Mouse (Mus musculus): Measurements from ENCODE around the gene Foxf1. TPM values are rescaled to one million over a fixed set of nuclear protein-coding genes. Genes with fewer than 3 reads are reported as not detected.

Gene Foxf1
- polyA plus RNA-seq, 1 experiment from 2014 or later, result 4.9 TPM

DNA sequence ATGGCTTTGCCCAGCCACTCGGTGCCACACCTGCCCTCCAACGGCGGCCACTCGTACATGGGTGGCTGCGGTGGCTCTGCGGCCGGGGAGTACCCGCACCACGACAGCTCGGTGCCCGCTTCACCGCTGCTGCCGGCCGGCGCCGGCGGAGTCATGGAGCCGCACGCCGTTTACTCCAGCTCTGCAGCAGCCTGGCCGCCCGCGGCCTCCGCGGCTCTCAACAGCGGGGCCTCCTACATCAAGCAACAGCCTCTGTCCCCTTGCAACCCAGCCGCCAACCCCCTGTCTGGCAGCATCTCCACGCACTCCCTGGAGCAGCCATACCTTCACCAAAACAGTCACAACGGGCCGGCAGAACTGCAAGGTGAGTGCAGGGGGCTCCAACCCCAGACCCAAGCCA lies 825 bp downstream of the Foxf1 start:
- peak overlapping the region; percentile 59 for H3K4me3 ChIP-seq
- DNase-seq (ENCODE audit: low spot score), result peak; percentile 54
- no peaks in the 10 kb centered on the region for H3K9me3 ChIP-seq
- WGBS, result under 1% methylated on average over 30 of the region's 30 CpGs
- H3K36me3 ChIP-seq, result no peaks in the 10 kb centered on the region
- peaks cover 100% of the 10 kb centered on the region for H3K27me3 ChIP-seq (ENCODE audit: insufficient read depth, poor library complexity, severe bottlenecking)
- no peak overlapping the region for H3K27ac ChIP-seq
- H3K4me1 ChIP-seq (replicated peaks), result peaks cover 51% of the 10 kb centered on the region

DNA sequence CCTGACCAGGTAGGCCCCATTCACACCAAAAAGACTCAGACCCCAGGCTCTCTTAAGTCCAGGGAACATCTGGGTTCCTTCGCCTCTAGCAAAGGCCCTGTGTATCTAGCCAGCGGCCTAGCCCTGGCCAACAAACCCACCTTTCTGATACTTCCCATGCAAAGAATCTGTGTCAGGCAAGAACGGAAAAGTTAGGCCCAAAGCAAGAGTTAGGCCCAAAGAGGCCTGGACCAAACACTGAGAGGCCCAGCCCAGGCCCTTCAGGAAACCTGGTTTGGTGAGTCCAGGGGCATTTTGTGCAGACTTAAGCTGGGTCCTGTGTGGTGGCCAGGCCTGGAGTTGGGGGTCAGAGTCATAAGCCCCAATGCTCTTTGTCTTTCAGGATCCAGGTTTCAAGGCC lies 1.4 kb downstream of the Foxf1 start:
- 17% methylated on average over 3 of the region's 3 CpGs for WGBS

DNA sequence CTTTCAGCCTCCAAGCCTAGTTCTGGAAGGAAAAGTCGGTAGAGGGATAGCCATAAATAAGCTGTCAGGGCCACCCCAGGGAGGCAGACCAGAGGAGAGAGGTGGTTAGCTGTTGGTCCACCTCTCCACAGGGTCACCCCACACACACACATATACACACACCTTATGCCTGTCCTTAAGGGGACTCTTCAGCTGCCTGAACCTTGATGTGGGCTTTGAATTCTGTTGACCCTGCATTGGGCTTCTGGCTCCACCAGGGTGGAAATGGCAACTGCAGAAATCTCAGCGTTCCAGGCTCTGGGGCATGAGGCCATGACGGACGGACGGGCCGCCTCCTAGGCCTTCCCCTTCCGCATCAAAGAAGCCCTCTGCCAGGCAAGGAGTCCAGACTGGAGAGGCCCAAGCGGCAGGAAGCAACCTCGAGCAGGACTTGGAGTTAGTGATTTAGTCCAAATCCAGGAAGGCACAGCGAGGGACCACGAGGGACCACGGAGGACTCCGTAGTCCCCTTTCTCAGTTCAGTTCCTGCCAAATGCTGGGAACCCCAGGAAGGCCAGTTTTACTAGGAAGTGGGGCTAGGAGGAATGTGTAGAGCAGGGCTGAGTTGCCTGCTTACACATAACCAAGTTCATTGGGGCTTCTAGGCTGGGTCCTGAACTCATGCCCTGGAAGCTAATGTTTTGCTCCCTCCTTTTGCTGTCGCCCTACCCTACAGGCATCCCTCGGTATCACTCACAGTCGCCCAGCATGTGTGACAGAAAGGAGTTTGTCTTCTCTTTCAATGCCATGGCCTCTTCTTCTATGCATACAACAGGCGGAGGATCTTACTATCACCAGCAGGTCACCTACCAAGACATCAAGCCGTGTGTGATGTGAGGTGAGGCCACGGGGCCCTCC lies 2.1 kb downstream of the Foxf1 start:
- peak; percentile 43 for DNase-seq (ENCODE audit: low spot score)
- peak overlapping the region; percentile 9; the same call in 1 of the 2 replicates for H3K4me3 ChIP-seq
- peaks cover 53% of the 10 kb centered on the region for H3K4me1 ChIP-seq (replicated peaks)
- 3% methylated on average over 19 of the region's 19 CpGs for WGBS
- H3K27ac ChIP-seq, result no peak overlapping the region
- H3K27me3 ChIP-seq (ENCODE audit: insufficient read depth, poor library complexity, severe bottlenecking), result peaks cover 100% of the 10 kb centered on the region
- no peaks in the 10 kb centered on the region for H3K36me3 ChIP-seq
- no peaks in the 10 kb centered on the region for H3K9me3 ChIP-seq

More for the DNA sequence above, 1.4 kb downstream of the Foxf1 start:
- H3K27ac ChIP-seq, result no peak overlapping the region
- peak; percentile 30 for DNase-seq (ENCODE audit: low spot score)
- H3K36me3 ChIP-seq, result no peaks in the 10 kb centered on the region
- H3K9me3 ChIP-seq, result no peaks in the 10 kb centered on the region
- peaks cover 100% of the 10 kb centered on the region for H3K27me3 ChIP-seq (ENCODE audit: insufficient read depth, poor library complexity, severe bottlenecking)
- peak overlapping the region; percentile 59; the same call in 1 of the 2 replicates for H3K4me3 ChIP-seq
- peaks cover 51% of the 10 kb centered on the region for H3K4me1 ChIP-seq (replicated peaks)

DNA sequence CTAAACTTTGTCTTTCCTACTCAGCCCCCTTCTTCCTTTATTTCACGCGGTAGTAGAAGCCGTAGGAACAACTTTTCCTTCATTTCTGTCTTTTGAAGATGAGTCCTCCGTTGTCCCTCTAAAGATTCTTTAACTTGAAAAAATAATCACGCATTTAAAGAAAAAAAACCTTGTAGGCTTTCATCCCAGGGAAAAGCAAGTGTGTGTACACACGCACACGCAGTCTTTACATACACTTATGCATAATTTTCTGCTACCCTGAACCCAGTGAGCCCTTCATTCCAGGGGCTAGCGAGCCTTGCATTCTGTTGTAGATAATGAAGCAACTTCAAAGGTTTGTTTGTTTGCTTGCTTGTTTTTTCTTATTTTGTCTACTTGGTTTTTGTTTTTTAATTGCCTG lies 4.1 kb downstream of the Foxf1 start:
- Histone ChIP-seq H3K27me3 (ENCODE audit: insufficient read depth, poor library complexity, severe bottlenecking) (peaks cover 100% of the 10 kb centered on the region), H3K9me3 (no peaks in the 10 kb centered on the region), H3K4me1 (replicated peaks) (peaks cover 46% of the 10 kb centered on the region), H3K36me3 (no peaks in the 10 kb centered on the region), H3K4me3 (no peak overlapping the region), H3K27ac (no peak overlapping the region)
- no peak for DNase-seq (ENCODE audit: low spot score)
- 3% methylated on average over 8 of the region's 8 CpGs for WGBS

DNA sequence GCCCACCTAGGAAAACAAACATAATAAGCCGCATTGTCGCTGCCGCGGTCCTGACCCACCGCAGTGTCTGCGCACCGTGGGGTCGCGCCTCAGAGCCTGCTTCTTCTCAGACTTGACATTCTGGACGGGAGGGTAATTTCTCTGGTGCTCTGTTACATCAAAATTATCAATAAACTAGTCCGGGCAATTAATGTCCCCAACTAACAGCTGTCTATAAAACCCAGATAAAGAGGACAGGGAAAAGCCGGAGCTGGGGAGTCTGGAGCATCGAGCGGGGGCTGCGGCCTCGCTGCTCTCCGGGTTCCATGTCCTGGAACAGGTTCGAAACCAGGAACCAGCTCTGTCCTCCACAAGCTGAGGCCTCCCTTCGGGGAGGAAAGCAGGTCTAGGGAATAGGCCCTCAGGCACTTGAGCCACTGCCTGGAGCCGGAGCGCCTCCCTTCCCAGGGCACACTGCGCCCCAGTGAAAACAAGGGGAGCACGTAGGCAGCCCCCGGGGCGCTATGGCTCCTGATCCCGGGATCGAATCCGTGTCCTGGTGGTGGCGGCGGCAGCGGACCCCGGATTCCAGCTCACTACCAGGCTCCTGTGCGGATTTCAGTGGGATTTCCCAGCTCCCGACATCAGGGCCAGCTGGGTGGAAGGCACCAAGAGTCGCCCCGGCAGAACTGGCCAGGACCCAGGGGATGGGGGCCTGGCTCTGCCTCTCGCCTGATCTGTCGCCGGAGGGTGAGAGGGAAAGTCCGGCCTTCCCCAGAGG lies 4.9 kb downstream of the Foxf1 start:
- DNase-seq (ENCODE audit: low spot score), result peak; percentile 53
- WGBS, result 1% methylated on average over 40 of the region's 40 CpGs
- Histone ChIP-seq H3K27me3 (ENCODE audit: insufficient read depth, poor library complexity, severe bottlenecking) (peaks cover 100% of the 10 kb centered on the region), H3K4me1 (replicated peaks) (peaks cover 38% of the 10 kb centered on the region), H3K9me3 (no peaks in the 10 kb centered on the region), H3K4me3 (peak overlapping the region; percentile 1; the same call in 1 of the 2 replicates), H3K36me3 (no peaks in the 10 kb centered on the region), H3K27ac (no peak overlapping the region)

DNA sequence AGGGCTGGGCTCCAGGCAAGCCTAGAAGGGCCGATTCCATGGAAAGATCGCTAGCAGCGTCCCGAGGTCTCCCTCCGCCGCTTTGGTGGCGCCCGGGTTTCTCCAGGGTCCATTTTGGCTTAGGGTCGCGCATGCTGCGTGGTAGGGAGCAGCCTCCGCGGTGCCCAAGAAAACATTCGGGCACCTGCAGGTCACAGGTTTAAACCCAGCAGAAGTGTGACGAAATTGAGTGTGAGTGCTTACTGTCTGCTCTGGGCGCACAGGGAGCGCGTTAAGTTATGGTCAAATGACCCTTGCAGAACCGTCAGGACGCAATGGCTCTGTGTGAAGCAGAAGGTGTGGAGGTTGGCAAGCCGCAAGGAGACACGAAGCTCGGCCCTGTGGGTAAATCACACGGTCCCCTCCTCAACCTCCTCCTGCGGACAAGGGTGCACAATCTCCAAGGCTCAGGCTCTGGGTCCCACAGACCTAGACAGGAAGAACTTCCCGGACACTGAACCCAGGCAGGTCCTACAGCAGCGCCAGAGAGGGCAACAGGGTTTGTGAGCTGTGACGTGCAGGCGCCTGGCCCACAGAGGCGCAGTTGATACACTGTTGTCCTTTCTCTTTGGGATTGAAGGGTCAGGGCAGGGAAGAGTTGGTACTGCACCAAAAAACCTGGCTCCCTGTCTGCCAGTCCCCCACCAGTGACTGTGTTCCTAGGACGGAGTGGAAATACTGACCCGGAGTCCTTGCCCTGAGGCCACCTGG lies 5.6 kb downstream of the Foxf1 start:
- Histone ChIP-seq H3K27me3 (ENCODE audit: insufficient read depth, poor library complexity, severe bottlenecking) (peaks cover 98% of the 10 kb centered on the region), H3K27ac (no peak overlapping the region), H3K36me3 (no peaks in the 10 kb centered on the region), H3K9me3 (no peaks in the 10 kb centered on the region), H3K4me3 (0 out of 2 replicates have a peak overlapping the region, but pooled peaks have one; percentile 1), H3K4me1 (replicated peaks) (peaks cover 31% of the 10 kb centered on the region)
- peak; percentile 28 for DNase-seq (ENCODE audit: low spot score)
- 3% methylated on average over 32 of the region's 32 CpGs for WGBS

DNA sequence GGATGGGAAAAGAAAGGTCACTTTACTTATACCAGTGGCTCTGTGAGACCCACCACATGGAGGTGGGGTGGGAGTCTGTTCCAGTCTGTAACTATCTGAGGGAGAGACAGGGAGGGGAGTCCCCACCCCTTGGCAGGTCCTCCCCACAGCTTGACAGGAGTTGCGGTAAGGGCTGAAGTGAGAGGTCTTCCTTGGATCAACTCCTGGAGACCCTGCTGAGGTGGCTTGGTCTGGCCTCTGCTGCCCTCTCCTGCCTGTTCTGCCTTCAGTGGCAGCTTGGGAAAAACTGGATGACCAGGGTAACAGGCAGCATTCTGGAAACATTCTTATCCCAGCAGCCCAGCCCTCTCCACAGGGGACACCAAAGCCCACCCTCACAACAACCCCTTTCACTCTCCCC lies 6.5 kb downstream of the Foxf1 start:
- WGBS, result 0% methylated on average over 1 of the region's 1 CpGs
- H3K36me3 ChIP-seq, result no peaks in the 10 kb centered on the region
- DNase-seq (ENCODE audit: low spot score), result peak; percentile 53
- H3K4me3 ChIP-seq, result no peak overlapping the region
- no peaks in the 10 kb centered on the region for H3K9me3 ChIP-seq
- H3K4me1 ChIP-seq (replicated peaks), result peaks cover 26% of the 10 kb centered on the region
- H3K27me3 ChIP-seq (ENCODE audit: insufficient read depth, poor library complexity, severe bottlenecking), result peaks cover 97% of the 10 kb centered on the region
- no peak overlapping the region for H3K27ac ChIP-seq

DNA sequence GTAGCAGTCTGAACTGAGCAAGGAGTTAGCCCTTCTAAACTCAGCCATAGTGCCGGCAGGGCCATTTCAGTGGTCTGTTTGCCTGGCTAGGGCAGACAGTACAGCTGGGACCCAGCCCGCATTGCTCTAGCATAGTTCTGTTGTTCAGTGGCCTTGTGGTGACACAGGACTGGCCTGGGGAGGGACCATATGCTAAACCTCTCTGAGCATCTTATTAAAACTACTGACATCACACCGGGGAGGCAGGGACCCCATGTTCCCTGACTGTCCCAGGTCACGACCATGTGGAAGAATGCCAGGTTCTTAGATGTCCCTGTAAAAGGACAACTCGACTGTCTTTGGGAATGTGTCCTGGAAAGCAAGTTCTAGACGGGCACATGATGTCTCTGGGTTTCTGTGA lies 8.0 kb downstream of the Foxf1 start:
- peaks cover 83% of the 10 kb centered on the region for H3K27me3 ChIP-seq (ENCODE audit: insufficient read depth, poor library complexity, severe bottlenecking)
- peak; percentile 5 for DNase-seq (ENCODE audit: low spot score)
- WGBS, result 36% methylated on average over 6 of the region's 6 CpGs
- no peaks in the 10 kb centered on the region for H3K9me3 ChIP-seq
- no peak overlapping the region for H3K27ac ChIP-seq
- H3K4me1 ChIP-seq (replicated peaks), result peaks cover 26% of the 10 kb centered on the region
- H3K4me3 ChIP-seq, result no peak overlapping the region
- H3K36me3 ChIP-seq, result peaks cover 8% of the 10 kb centered on the region

DNA sequence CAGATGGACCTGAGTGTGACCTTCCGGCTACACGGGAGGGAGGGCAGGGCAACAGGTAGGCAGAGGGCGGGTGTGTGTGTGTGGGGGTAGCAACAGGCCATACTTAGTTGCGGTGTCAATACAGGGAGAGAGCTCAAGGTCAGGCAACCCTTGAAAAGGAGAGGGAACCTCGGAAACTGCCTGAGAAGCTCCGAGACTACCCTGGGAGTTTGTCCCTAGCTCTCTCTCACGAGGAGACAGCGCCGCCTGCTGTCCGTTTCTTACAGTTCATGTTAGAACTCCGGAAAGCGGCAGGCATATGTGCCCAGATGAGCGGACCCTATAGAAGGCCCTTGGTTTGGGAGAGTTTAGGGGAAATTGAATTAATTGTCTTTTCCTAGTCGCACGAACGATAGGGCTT lies 8.4 kb downstream of the Foxf1 start:
- peak; percentile 88 for DNase-seq (ENCODE audit: low spot score)
- Histone ChIP-seq H3K27me3 (ENCODE audit: insufficient read depth, poor library complexity, severe bottlenecking) (peaks cover 78% of the 10 kb centered on the region), H3K27ac (no peak overlapping the region), H3K9me3 (no peaks in the 10 kb centered on the region), H3K4me3 (no peak overlapping the region), H3K36me3 (peaks cover 13% of the 10 kb centered on the region), H3K4me1 (replicated peaks) (peaks cover 26% of the 10 kb centered on the region)
- WGBS, result 6% methylated on average over 16 of the region's 16 CpGs

DNA sequence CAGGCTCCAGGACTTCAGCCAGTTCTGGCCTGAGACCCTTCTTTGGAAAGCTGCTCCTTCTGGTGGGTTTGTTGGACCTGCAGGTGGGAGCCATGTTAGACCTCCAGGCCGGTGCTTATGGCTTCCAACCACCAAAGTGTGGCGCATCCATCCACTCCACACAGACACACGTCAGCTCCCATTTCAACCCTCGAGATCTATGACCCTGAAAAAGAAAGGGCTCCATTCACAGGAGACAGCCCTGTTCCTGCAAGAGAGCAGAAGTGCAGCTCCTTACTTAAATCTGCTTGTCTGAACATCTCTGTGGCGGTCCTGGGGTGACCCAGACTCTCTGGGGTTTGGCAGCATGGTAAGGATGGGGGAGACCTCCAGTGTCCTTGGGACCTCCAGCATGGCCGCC lies 9.3 kb downstream of the Foxf1 start:
- peaks cover 21% of the 10 kb centered on the region for H3K36me3 ChIP-seq
- H3K9me3 ChIP-seq, result no peaks in the 10 kb centered on the region
- H3K27ac ChIP-seq, result no peak overlapping the region
- H3K4me1 ChIP-seq (replicated peaks), result peaks cover 26% of the 10 kb centered on the region
- WGBS, result 59% methylated on average over 6 of the region's 6 CpGs
- DNase-seq (ENCODE audit: low spot score), result peak; percentile 3
- peaks cover 70% of the 10 kb centered on the region for H3K27me3 ChIP-seq (ENCODE audit: insufficient read depth, poor library complexity, severe bottlenecking)
- H3K4me3 ChIP-seq, result no peak overlapping the region

DNA sequence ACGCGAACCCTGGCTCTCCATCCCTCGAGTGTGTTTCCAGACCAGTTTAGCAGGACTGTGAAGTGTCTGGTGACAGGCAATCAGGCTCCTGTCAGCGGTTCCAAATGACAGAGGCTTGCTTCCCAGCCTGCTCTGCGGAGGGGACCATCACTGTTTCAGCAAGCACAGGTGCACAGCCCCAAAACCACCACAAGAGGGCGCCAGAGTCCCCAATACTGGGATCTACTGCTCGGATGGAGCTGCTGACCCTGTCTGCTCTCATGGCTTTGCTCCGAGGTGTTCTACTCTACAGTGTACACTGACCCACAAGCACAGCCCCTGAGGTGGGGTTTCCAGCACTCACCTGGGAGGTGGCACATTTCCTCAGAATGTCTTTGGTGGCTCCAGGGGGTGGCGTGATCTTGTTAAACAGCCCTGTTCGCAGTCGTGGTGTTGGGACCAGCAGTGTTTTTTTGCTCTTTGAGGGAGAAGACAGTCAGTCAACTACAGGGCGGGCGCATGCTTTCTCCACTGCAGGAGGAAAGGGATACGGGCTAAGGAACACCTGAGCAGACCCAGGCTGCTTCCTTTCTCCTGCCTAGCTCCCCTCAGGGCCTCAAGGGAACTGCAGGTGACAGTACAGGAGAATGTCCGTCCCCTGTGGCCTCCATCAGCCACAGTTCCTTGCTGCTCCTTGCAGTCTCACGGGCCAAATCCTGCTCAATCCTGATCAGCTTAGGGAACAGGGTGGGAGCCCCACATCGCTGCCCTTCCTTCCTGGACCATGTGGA lies 20.0 kb downstream of the Foxf1 start:
- Histone ChIP-seq H3K4me1 (replicated peaks) (peaks cover 26% of the 10 kb centered on the region), H3K27ac (no peak overlapping the region), H3K36me3 (peaks cover 70% of the 10 kb centered on the region), H3K4me3 (no peak overlapping the region), H3K9me3 (no peaks in the 10 kb centered on the region), H3K27me3 (ENCODE audit: insufficient read depth, poor library complexity, severe bottlenecking) (0 out of 2 replicates have a peak, but pooled peaks cover 2% of the 10 kb centered on the region)
- DNase-seq (ENCODE audit: low spot score), result peak; percentile 86
- 51% methylated on average over 17 of the region's 17 CpGs for WGBS
